Mouse (Mus musculus) kidney, adult 9 months (tissue): ENCODE measurements around the gene Tsc22d4.

Experiments used
- DNase-seq: peaks from one replicate; pipeline ENCODE4 v3.0.0; 2022

Tsc22d4 gene

DNA sequence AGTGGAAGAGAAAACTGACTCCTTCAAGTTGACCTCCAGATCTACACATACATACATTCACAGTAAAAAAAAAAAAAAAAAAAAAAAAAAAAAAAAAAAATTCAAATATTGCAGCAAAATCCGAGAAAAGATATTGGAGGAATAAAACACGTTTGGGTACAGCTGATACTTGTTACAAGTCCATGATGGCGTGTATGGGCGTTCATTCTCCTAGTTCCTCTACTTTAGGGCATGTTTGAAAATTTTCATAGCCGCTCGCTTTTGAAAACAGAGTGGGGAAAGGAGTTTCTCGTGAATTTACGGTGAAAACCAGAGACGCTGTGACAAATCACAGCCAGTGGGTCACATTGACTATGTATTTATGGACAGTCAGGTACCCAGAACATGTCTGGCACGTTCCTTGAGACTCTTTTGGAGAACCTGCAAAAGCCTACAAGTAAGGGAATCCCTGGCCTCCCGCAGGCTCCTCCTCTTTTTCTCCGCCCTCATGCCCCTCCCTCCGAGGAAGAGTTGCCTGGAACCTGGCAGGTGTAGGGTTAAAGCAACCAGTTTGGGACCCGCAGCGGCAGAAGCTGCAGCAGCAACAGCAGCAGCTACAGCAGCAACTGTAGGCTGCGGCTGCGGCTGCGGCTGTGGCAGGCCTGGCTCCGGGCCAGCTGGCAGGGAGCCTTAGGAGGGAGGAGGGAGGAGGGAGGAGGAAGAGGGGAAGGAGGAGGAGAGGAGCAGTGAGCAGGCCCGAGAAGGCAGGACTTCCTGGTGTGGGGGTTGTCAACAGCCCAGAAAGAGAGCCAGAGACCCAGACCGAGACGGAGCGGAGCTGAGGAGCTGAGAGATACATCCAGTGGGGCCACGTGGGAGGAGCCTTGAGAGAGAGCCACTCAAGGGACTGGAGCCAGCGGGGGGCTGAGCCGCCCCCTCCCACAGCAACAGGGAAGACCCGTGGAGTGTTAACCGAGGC, at the start of gene Tsc22d4:
Tsc22d4 (plus strand) TSS at position 517 of the 958 bp plus-strand sequence.
- DNase-seq: peak; percentile 95

DNA sequence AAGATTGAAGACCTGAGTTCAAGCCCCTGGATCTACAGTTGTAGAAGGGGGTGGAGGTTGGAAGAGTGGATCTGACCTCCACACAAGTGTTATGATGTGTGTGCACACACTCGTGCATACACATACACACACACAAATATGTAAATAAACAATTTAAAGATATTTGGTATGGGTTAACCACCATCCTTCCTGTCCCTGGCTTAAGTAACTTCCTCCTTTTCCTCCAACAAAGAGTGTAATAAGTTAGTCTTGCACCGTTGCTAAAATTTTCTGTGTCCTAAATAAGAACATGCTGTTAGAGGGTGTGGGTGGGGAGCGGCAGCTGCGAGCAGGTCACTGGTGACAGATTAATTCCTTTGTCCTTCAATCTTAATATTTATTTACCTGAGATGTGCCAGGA, 49.6 kb upstream of the Tsc22d4 start:
- DNase-seq: no peak

DNA sequence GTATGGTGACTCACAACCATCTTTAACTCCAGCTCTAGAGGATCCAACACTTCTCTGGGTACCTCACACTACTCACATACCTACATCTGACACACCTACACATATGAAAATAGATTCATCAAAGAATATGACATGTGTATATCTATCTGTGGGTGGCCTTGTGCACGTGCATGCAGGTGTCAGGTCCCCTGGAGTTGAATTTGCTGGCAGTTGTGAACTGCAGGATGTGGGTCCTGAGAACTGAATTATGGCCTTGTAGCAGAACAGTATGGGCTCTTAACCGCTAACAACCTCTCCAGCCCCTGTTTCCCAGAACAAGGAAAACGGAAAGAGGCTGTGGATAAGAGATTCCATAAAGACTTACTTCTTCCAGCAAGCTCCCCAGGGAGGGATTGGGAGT, 46.5 kb upstream of the Tsc22d4 start:
- DNase-seq: no peak

DNA sequence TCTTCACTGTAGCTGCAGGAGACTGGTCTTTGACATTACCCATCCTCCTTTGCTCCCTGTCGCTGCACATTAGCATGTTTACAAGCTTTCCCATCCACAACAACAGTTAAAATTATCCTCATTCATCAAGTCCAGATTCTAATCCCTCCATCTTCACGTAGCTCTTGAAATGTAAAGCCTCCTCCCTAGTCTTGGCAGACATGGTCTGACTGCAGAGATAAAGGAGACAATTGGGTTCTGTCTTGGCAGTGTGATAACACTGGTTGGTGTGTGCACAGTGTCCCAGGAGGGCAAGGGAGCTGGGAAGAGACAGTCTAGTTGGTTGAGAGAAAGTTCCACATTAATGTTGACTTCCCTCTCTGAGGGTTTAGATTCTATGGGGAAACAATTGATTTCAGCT, 45.7 kb upstream of the Tsc22d4 start:
- DNase-seq: no peak

DNA sequence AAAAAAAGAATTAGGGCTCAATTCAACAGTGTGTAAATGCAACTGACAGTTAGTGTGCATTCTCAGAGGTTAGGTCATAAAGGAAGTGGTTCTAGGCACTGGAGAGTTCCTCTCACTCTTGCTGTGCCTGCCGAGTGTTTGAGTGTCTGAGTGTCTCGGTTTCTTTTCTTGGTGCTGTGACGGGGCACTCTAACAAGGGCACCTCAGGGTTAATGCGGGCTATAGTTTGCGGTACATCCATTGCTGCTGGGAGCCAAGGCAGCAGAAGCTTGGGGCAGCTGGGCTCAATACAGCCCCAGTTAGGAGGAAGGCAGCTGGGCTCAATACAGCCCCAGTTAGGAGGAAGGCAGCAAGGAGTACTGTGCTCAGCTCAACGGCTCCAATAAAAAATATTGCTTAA, 40.3 kb upstream of the Tsc22d4 start:
- no peak for DNase-seq

DNA sequence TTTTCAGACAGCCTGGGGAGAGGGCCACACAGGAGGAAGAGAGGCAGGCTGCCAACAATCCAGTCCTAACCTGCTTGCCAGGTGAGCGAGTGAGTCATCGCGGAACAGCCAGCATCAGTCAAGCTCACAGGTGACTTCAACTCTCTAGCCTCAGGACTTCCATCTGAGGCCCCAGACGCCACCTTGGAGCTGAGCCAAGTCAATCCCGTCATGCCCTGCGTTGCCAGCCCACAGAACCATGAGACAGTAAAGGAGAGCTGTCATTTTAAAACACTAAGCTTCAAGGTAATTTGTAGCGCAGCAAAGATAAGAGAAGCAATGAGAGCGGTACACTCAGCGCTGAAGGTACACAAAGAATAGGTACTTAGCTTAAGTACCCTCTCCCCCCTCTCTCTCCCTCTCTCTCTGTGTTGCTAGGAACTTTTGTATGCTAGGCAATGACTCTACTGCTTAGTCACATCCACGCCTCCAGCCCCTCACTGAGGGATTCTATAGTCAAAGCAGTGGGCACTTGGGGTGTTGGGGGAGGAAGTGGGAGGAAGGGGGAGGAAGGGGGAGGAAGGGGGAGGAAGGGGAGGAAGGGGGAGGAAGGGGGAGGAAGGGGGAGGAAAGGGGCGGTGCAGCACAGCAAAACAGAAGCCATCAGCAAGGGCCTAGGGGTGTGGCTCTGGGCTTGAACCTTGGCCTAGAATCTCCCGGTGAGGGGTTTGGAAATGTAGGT, 38.5 kb upstream of the Tsc22d4 start:
- DNase-seq: peak; percentile 82

DNA sequence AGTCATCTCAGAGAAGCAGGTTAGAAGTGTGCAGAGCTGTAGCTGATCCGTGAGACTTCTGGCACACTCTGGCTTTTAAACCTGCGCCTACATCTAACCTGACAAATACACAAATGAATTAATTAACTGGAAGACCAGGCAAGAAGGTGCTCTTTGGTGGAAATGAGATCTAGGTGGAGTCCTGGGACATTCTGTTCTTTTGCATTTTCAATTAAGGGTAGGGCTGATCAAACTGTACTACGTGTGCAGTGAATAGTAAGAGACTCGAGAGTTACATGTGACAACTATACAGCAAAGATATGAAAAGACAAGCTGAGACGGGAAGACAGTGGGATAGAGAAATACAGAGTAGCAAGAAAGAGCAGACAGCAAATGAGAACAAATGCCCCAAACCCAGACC, 32.1 kb upstream of the Tsc22d4 start:
- DNase-seq: no peak

DNA sequence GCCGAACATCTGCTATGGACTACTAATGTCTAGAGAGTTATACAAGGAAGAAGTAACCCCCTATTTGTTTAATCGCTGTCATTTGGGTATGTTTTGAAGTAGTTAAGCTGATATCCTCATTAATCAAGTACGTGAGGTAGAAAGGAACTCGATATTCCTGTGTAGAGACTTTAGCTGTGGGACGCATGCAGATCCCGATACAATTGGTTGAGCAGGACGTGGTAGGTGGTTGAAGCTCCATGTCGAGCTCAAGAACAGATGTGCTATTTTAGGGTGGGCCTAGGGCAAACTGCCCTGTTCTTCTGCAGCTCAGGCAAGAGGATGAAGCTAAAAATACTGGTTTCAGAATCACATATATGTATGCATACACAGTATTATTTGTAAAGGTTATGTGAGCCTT, 29.8 kb upstream of the Tsc22d4 start:
- DNase-seq: no peak

DNA sequence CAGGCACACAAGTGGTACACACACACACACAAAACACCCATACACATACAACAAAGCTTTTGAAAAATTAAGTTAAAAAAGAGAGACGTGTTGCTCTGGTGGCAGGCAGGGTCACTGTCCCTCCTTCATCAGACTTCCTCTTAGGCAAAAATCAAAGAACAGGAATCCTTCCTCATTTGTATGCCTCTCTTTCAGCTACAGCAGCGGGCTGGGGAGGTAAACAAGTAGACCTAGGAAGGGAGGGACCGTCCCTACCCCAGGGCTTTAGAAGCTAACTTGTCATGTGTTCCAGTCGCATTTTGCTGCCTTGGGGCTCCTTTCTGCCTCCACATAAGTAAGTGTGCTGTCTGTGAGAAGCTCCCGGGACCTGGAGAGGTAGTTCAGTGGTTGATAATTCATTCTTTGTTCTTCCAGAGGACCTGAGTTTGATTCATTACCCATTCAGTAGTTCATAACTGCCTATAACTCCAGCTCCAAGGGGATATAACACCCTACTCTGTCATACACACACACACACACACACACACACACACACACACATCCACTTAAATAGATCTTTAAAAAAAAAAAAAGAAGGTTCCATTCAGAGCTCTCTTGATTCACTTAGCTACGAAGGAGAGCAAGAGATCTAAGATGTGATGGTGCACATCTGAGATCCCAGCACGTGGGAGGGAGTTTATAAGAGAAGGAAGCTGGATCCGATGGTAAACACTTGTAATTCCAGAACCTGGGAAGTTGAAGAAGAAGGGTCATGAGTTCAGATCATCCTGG, 27.3 kb upstream of the Tsc22d4 start:
- no peak for DNase-seq

DNA sequence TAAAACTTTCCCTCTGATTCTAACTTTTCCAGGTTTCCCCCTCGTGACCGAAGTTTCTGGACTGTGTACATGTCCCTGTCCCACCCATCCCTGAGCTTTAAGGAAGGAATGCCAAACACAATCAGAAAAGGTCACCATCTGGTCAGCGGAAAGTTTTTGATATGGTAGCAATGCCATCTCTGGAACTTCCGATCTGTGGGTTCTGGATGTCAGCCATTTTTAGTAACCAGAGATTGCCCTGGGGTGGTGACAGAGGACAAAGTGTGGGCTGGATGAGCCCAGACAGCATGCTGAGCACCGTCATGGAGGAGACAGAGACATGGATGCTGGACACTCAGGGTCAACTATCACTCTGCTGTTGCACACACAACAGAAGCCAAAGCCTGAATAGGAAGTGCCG, 26.4 kb upstream of the Tsc22d4 start:
- no peak for DNase-seq

DNA sequence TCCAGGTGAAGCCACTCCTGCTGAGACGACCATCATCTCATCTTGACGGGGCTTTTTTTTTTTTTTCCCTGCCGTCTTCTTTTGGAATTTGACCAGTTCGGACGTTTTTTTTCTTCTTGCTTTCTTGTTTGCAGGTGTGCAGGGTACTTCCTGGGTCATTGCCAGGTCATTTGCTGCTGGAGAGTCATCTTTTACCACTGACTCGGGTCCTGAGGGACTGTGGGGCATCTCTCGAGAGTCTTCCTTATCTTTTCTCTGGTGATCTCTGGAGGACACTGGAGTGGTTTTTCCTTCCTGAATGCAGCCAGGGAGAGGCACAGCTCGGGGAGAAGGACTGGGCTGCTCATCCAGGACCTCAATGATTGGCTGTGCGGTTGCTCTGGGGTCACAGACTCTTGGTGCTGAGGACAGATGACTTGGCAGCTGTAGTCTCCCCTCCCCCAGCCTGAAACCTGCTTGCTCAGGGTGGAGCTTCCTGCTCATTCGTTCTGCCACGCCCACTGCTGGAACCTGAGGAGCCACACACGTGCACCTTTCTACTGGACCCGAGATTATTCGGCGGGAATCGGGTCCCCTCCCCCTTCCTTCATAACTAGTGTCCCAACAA, 24.9 kb upstream of the Tsc22d4 start:
- DNase-seq: peak; percentile 75

DNA sequence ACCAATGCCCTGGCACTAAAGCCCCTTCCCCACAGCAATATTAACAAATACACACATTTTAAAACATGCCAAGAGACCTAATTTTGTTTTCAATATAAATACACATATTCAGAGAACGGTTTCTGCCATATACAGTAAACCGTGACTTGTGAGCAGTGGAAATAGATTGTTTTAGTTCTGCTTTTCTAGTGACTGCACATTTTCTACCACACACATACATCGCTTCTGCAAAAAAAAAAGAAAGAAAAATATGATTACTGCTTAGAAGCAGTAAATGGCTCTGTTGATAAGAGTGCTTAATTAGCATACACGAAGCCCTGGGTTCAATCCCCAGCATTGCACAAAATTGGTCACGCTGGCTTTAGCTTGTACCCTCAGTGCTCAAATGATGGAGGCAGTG, 21.7 kb upstream of the Tsc22d4 start:
- DNase-seq: no peak

DNA sequence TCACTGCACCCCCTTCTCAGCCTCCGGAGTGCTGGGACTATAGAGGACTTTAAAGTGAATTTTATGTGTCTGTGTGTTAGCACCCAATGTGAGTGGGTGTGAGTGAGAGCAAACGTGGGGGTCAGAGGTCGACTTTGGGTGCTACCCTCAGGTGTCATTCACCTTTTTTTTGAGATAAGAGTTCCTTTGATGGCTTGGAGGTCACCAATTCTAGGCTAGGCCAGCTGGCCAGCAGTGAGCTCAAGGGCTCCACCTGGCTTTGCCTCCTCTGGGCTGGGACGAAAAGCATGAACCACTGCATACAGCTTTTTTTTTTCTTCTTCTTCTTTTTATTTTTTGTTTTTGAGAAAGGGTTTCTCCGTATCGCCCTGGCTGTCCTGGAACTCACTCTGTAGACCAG, 18.8 kb upstream of the Tsc22d4 start:
- no peak for DNase-seq

DNA sequence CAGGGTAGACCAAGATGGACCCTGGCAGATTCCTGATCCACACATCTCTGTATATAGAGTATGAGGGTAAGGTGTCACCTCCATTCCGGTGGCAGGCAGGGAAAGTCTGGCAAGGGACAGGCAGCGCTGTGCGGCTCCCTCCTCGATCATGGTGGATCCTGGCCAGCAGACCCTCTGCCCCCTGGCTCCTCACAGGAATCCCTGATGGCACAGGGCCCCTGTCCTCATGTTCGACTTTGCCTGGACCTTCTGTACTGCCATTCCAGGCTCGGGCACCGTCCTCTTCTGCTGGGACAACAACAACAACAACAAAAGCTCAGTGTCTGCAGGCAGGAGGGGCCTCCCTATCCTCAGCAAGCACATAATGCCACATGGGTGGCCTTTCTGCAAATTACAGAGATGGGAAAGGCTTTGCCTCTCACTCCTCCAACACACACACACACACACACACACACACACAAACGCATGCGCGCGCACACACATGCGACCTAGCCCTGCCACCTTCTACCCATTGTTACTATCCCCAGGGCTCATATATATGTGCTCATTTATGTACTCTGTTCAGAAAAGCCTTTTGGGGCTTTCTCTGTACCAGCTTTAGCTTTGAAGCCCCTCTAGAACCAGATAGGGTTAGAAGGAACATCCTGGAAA, 11.8 kb upstream of the Tsc22d4 start:
- no peak for DNase-seq

DNA sequence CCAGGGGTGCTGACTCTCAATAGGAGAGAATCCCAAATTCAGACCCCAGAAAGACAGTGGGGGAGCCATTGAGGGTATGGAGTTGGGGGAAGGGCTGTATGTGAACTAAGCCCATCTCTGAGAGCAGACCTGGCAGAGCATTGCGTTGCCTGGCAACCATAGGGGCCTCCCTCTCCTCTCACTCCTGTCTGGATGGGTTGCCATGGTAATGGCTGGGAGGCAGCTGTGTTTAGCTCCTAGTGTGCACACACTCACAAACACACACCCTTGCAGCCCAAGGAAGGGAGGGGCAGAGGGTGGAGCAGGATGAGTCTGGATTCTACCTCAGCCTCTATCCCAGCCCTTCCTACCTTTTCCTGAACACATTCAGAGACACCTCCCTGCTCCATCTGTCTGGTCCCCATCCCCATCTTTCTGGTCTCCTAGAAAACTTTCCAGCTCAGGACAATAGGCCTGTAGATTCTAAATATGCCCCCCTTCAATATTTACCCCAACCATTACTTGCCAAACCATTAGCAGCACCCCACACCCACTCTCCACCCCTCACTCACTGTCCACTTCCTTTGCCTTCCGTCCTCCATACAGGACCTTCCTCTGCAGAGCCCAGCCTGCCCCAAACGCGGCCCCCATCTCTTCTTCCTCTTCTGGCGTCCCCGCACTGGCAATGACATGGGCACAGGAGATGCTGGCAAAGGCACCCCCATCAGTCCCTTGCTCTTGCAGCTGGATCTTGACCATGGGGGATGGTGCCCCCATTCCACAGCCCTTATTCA, 11.1 kb upstream of the Tsc22d4 start:
- DNase-seq: no peak

DNA sequence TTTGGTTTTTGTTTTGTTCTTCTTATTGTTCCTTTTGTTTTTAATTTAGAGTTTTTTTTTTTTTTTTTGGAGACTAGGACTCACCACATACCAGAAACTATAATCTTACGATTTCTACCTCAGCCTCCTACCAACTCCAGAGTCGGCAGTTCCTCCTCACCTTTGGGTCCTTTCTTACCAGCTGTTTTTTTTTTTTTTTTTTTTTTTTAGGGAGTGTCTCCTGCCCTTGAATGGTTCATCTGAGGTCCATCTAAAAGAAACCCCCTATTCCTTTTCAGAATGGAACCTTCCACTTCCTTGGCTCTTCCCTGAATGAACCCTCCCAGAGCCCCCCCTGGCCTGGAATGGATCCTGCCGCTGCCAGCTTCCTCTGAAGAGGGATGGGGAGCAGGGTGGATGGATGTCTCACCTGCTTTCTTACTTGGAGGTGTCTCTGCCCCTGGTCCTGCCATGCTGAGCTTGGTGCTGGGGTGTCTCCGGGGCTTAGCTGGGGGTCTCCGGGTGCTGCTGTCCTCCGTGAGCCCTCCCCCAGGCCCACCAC, 8.1 kb upstream of the Tsc22d4 start:
- no peak for DNase-seq

DNA sequence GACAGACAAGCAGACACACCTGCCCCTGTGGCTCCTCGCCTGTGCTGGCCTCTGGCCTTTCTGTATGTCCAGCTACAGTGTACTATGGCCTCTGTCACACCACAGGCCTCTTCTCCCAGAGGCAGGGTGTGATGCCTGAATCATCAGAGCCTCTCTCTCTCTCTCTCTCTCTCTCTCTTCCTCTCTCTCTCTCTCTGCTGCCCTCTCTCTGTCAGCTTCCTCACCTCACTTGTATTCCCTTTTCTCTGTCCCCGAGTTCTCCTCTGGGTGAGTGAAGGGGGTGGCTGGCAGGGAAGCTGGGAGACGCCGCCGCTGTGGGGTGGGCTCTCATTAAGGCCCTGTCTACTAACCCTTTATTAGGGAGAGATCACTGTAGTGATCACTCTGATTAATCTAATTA, 7.0 kb upstream of the Tsc22d4 start:
- DNase-seq: no peak

DNA sequence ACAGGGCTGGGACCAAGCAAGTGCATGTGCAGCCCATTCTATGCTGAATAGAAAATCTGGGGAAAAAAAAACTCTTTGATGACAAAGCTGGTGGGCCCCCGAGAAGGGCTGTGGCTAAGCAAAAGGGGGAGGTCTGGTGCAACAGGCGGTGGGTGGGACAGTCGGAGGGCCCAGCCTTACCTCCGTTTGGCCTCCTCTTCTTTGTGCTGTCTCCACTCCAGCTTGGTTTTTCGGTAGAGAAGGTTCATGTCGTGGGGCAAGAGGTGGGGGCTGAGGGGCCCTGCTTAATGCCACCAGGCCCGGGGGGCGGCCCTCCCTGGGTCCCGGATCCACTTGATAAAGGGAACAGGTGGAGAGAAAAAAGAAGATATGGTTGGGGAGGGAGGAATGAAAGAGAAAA, 6.1 kb upstream of the Tsc22d4 start:
- DNase-seq: no peak

DNA sequence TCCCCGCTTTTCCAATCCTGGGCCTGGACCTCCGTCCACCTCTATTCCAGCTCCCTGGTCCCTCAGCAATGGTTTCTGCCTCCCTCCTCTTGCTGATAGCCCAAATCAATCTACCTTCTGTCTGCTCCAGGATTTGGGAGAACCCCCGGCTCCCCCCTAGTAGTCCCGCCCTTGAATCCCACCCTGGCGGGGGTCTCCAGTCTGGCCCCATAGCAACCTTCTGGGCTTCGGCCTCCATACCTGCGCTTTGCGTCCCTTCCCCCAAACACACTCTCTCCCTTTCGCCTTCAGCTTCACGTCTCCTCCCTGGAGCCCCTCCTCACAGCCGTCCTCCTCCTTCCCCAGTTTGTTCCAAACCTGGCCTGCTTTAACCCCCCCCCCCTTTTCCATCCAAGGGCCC, 5.0 kb upstream of the Tsc22d4 start:
- no peak for DNase-seq

DNA sequence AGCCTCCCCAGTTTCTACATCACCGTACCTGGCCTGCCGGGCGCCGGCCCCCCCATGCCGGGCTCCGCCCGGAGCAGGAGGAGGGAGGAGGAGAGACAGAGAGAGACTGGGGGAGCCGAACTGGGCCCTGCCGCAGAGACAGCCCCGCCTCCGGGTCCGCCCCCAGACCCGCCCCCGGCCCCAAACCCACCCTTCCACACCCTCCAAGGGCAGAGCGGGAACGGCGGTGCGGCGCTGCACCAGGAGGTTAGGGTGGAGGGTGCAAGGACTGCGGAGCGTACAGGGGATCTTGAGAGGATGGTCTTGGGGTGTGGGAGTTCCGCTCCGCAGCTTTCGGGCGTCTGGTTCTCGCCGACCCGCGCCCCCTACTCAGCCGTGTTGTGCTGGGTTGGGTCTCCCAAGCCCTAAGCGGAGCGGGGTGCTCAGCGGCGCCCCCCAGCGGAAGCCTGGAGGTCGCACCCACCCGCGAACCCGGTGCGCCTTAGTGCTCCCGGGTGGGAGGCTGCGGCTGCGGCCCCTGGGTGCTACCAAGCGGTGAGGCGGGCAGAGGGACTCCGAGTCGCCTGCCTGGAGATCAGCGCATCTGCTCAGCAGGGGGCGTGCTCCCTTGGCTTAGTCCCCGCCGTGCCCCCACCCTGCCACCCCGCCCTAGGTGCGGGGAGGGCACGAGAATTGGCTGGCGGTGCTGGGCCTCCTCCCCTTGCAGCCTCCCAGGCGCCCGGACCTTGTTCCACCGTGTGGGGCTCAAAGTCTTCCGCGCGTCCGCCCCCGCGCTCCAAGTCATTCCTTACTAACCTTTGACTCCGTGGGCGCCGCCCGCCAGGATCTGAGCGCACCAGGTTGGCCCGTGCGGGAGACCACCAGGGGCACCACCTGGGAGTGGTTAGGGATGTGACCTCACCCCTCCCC, 4.3 kb upstream of the Tsc22d4 start, which contains the start of gene Nyap1:
Nyap1 (minus strand) TSS at position 585 of the 909 bp plus-strand sequence.
- peak; percentile 93 for DNase-seq
